Mouse (Mus musculus) retina, embryonic 14.5 days (tissue): ENCODE data around the gene Psma4.

Experiments
- DNase-seq: peaks from one replicate; pipeline ENCODE4 v3.0.0-alpha.2; 2015; ENCODE audit warnings: low spot score

Gene Psma4

GRCm38 (mm10) chr9:54990362-54990761 is 39.8 kb downstream of the Psma4 start:
- no peak for DNase-seq

- DNase-seq: no peak
Measured at GRCm38 (mm10) chr9:54994381-54994780, 43.8 kb downstream of the Psma4 start.

GRCm38 (mm10) chr9:54995645-54996044 is 45.1 kb downstream of the Psma4 start:
- DNase-seq: no peak

GRCm38 (mm10) chr9:55003609-55004008 is 53.0 kb downstream of the Psma4 start:
- DNase-seq: no peak
